Mouse (Mus musculus) cortical plate, adult 2 months (tissue): Measurements from ENCODE around the gene Tectb. TPM values are rescaled to one million over a fixed set of nuclear protein-coding genes. Genes with fewer than 3 reads are reported as not detected.

Experiments used
- H3K27ac ChIP-seq: fragments of 200-500 bp; 2 replicates; pipeline ENCODE4 v1.5.1; 2012; ENCODE audit warnings: low read length, control low read depth, inconsistent platforms; ENCODE audit not compliant: insufficient read depth
- H3K4me1 ChIP-seq: fragments of 200-500 bp; 2 replicates; pipeline ENCODE4 v1.6.1; 2011; ENCODE audit warnings: low read length; ENCODE audit not compliant: control insufficient read depth, insufficient read depth
- H3K4me3 ChIP-seq: fragments of 200-500 bp; 2 replicates; pipeline ENCODE4 v1.5.1; 2011; ENCODE audit warnings: mild to moderate bottlenecking, low read length, control low read depth; ENCODE audit not compliant: insufficient read depth
- CTCF ChIP-seq: fragments of 200-500 bp; IDR thresholded peaks from 2 replicates; pipeline ENCODE4 v1.5.1; 2011; ENCODE audit warnings: mild to moderate bottlenecking, control low read depth, low read length; ENCODE audit not compliant: insufficient read depth; ENCODE audit errors: extremely low read depth
- POLR2A ChIP-seq: fragments of 200-500 bp; IDR thresholded peaks from 2 replicates; pipeline ENCODE4 v1.6.1; 2011; ENCODE audit warnings: mild to moderate bottlenecking, low read length, control low read depth; ENCODE audit not compliant: insufficient read depth; ENCODE audit errors: extremely low read depth
- polyA plus RNA-seq: library from polyadenylated mRNA; depleted of rRNA; stranded (reverse); fragments of >200 nt; gene quantifications from 2 replicates; pipeline ENCODE4 v1.2.3, GENCODE M21; 2012; rRNA removed

Gene Tectb
- polyA plus RNA-seq, 1 experiment = not detected

DNA sequence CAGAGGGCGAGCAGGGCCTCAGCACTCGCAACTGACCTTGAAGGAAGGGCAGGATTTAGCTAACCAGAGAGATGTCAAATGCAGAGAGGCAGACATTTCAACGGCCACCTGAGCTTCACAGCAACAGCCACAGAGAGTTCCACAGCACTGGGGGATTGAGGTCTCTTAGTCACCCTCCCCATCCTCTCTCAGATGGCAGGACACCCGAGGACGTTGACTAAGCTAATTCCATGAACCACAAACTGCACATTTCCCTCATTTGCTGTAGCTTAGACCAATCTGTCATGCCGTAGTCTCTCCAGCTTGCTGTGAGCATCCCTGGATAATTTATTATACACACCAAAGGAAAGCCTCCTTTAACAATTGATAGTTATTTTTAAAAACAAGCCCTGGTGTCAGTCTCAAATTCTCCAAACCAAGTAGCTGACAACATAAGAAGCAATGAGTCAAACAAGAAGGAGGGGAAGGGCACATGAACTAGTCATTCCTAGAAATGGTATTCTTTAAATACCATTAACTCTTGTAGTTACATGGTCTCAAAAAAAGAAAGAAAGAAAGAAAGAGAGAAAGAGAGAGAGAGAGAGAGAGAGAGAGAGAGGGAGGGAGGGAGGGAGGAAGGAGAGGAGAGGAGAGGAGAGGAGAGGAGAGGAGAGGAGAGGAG is 59.4 kb downstream of the Tectb start:
- no peaks in the 10 kb centered on the region; the same call in none of the 2 replicates for H3K4me1 ChIP-seq
- TF ChIP-seq CTCF = no peak
- no peak for TF ChIP-seq POLR2A
- H3K4me3 ChIP-seq = no peak overlapping the region
- H3K27ac ChIP-seq = no peak overlapping the region

DNA sequence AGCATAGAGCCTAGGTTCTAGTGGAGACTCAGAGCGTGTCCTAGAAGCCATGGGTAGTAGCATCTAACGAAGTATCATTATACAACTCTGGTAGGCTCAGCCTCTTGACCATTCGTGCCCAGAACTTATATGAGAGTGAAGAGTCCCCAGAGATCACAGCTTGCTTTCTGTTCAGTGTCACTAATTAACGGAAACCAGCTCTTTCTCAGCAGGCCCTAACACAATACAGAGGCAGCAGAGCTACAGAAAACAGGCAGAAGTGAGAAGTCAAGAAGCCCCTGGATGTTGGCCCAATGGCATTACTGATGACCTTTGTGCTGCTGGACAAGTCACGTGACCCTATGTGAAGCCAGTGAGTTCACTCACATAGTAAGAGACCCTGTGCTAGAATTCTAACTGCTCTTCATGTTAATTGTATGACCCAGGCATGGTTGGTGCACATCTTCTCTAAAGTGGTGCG is 60.7 kb downstream of the Tectb start, which contains the start of gene Gucy2g:
Gene Gucy2g, minus strand, starts transcription at position 51 of the 460 bp plus-strand sequence.
- Histone ChIP-seq H3K27ac (no peak within 1 kb of the TSS), H3K4me3 (no peak within 1 kb of the TSS), H3K4me1 (no peaks in the 10 kb centered on the region; the same call in none of the 2 replicates)
- TF ChIP-seq CTCF = no peak

DNA sequence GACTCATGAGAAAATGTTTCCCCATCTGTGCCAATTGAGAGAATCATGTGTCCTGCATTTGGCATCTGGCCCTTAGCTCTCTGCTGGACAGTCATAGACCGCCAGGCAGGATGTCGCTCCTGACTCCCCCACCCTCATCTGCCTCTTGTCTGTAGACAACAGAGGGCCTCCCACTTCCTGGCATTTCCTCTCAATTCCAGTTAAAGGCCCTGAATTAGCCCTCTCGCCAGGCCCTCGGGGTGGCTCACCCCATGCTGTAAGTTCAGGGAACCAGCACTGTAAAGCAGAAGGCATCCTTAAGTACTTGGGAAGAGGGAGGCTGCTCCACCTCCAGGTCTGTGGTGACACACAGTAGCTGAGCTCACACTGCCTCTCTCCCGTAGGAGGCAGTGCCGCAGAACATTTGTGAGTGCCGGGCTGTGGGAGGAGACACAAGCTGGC is 64.3 kb downstream of the Tectb start:
- Histone ChIP-seq H3K4me3 (no peak overlapping the region), H3K27ac (no peak overlapping the region), H3K4me1 (no peaks in the 10 kb centered on the region; the same call in none of the 2 replicates)
- peak; percentile 35 for TF ChIP-seq CTCF
- peak; percentile 20; the same call in 1 of the 2 replicates for TF ChIP-seq POLR2A

Other genes starting within 250 kb of the Tectb start
- gene Gpam, start 53.5 kb upstream of the Tectb start, polyA plus RNA-seq = 40.0 and 40.7 TPM in 2 replicates
- 3.9 and 5.3 TPM in 2 replicates for gene Gucy2g, start 60.5 kb downstream of the Tectb start, polyA plus RNA-seq
- gene Acsl5, start 71.2 kb downstream of the Tectb start, polyA plus RNA-seq = 33.8 and 45.5 TPM in 2 replicates
- gene Zdhhc6, start 135.3 kb downstream of the Tectb start, polyA plus RNA-seq = 24.6 and 27.2 TPM in 2 replicates
- 39.5 and 42.4 TPM in 2 replicates for gene Vti1a, start 135.6 kb downstream of the Tectb start, polyA plus RNA-seq